Mouse (Mus musculus) liver, postnatal 0 days (tissue): ENCODE results near the gene Gm33543.

Source experiments
- CTCF ChIP-seq: sonication (generic); IDR thresholded peaks from 2 replicates; pipeline ENCODE4 v1.5.1; 2016; ENCODE audit warnings: antibody characterized with exemption, low read depth
- EP300 ChIP-seq: IDR thresholded peaks from 2 replicates; pipeline ENCODE4 v1.6.1; 2016; ENCODE audit warnings: antibody characterized with exemption, low read depth, mild to moderate bottlenecking

DNA sequence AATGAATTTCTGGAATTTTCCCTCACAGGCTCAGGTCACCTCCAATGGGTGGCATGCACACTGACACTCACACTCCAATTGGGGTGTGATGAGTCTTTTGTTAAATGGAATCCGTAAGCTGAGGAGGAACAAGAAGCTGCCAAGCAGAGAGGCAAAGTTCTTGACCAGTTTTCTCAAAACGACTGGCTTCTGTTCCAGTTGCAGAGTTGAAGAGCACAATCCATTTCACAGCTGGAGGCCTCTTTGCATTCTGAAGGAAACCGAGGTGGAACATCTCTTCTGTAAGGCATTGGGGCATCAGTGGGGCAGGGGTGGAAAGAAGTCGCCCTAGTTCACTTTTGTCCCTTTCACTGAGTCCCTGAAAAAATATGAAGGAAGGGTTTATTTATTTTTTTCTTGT is 30.9 kb downstream of the Gm33543 start:
- TF ChIP-seq EP300 (no peak), CTCF (no peak)
